Comparison of ENCODE assay signal across 31 mouse cellular contexts in genomic region chr7:79765991-79766390, GRCm38 (mm10). TPM values are rescaled to one million over a fixed set of nuclear protein-coding genes. Genes with fewer than 3 reads are reported as not detected.
DNase-seq lines count a peak whose midpoint lies in the region; ATAC-seq and TF ChIP-seq lines count a peak whose summit lies in the region.
"Had no signal": no experiment of that assay in that cellular context is flagged by ENCODE, and none has a peak within 500 bp of the region (broad histone marks: within the 10 kb centered on the region; RNA-seq: fewer than 3 reads in every experiment).

No protein-coding gene starts in this region.

- no peak for ATAC-seq in intestine, postnatal 0 days
- ATAC-seq in intestine, embryonic 16.5 days, result no peak
- no peak for ATAC-seq in lung, postnatal 0 days
- ATAC-seq: forebrain, embryonic 15.5 days; midbrain, embryonic 15.5 days had no signal

- no peaks in the 10 kb centered on the region for H3K27me3 ChIP-seq in intestine, postnatal 0 days (replicated peaks; ENCODE audit: control insufficient read depth, insufficient read depth, low read length)
- H3K27me3 ChIP-seq in intestine, embryonic 16.5 days (replicated peaks; ENCODE audit: control insufficient read depth, insufficient read depth, low read length), result no peaks in the 10 kb centered on the region
- H3K27me3 ChIP-seq in lung, postnatal 0 days (replicated peaks; ENCODE audit: insufficient read depth, low read length), result no peaks in the 10 kb centered on the region
- H3K27me3 ChIP-seq in heart, embryonic 10.5 days (ENCODE audit: insufficient read depth, poor library complexity, severe bottlenecking), result no peaks in the 10 kb centered on the region
- H3K27me3 ChIP-seq: embryonic facial prominence, embryonic 13.5 days; forebrain, embryonic 15.5 days; heart, embryonic 15.5 days; kidney, embryonic 15.5 days; limb, embryonic 15.5 days; midbrain, embryonic 15.5 days; neural tube, embryonic 13.5 days had no signal

- DNase-seq in lung, postnatal 0 days (ENCODE audit: low spot score), result no peak
- no peak for DNase-seq in lung, postnatal 14 days
- peak; percentile 16 for DNase-seq in A20 (ENCODE audit: low read depth, low spot score)
- DNase-seq in neural tube, embryonic 10.5 days (ENCODE audit: extremely low spot score, low spot score), result no peak
- no peak for DNase-seq in heart, embryonic 10.5 days (ENCODE audit: low spot score)
- DNase-seq: adrenal gland, postnatal 14 days; cerebellum, adult 11-12 months; cerebellum, postnatal 10 days; kidney, adult 11 months; kidney, postnatal 36 days; layer of hippocampus, postnatal 36 days; right cerebral cortex, postnatal 4 days; thymus, adult 2 months; thymus, postnatal 4 days had no signal

- no peaks in the 10 kb centered on the region for H3K36me3 ChIP-seq in intestine, postnatal 0 days (ENCODE audit: control insufficient read depth, insufficient read depth)
- H3K36me3 ChIP-seq in intestine, embryonic 16.5 days (ENCODE audit: control insufficient read depth, insufficient read depth, low read length), result no peaks in the 10 kb centered on the region
- H3K36me3 ChIP-seq in lung, postnatal 0 days (ENCODE audit: insufficient read depth, low read length), result no peaks in the 10 kb centered on the region
- H3K36me3 ChIP-seq in heart, embryonic 10.5 days, result no peaks in the 10 kb centered on the region
- H3K36me3 ChIP-seq: embryonic facial prominence, embryonic 13.5 days; forebrain, embryonic 10.5 days; forebrain, embryonic 15.5 days; heart, embryonic 15.5 days; kidney, embryonic 15.5 days; limb, embryonic 10.5 days; limb, embryonic 15.5 days; midbrain, embryonic 15.5 days; neural tube, embryonic 13.5 days had no signal

- 47% methylated on average over 1 of the region's 1 CpGs for WGBS in intestine, postnatal 0 days
- WGBS in intestine, embryonic 16.5 days, result 56% methylated on average over 1 of the region's 1 CpGs
- WGBS in lung, postnatal 0 days, result 38% methylated on average over 1 of the region's 1 CpGs
- 53% methylated on average over 1 of the region's 1 CpGs for WGBS in heart, embryonic 10.5 days

- H3K27ac ChIP-seq in intestine, postnatal 0 days (ENCODE audit: low read depth, low read length), result no peak overlapping the region
- no peak overlapping the region for H3K27ac ChIP-seq in intestine, embryonic 16.5 days (ENCODE audit: low read length)
- no peak overlapping the region for H3K27ac ChIP-seq in lung, postnatal 0 days (ENCODE audit: low read length)
- H3K27ac ChIP-seq in heart, embryonic 10.5 days, result no peak overlapping the region
- H3K27ac ChIP-seq: embryonic facial prominence, embryonic 13.5 days; forebrain, embryonic 10.5 days; forebrain, embryonic 15.5 days; heart, embryonic 15.5 days; kidney, embryonic 15.5 days; limb, embryonic 10.5 days; limb, embryonic 15.5 days; liver, embryonic 14.5 days; macrophage; midbrain, embryonic 15.5 days; neural tube, embryonic 13.5 days had no signal

- no peak overlapping the region for H3K4me2 ChIP-seq in intestine, postnatal 0 days (replicated peaks; ENCODE audit: low read depth)
- H3K4me2 ChIP-seq in intestine, embryonic 16.5 days (ENCODE audit: low read depth, low read length), result no peak overlapping the region
- no peak overlapping the region for H3K4me2 ChIP-seq in lung, postnatal 0 days (replicated peaks; ENCODE audit: low read depth, low read length)
- H3K4me2 ChIP-seq: embryonic facial prominence, embryonic 13.5 days; forebrain, embryonic 15.5 days; heart, embryonic 15.5 days; kidney, embryonic 15.5 days; limb, embryonic 15.5 days; midbrain, embryonic 15.5 days; neural tube, embryonic 13.5 days had no signal

- H3K4me3 ChIP-seq in intestine, postnatal 0 days (ENCODE audit: low read depth, low read length), result no peak overlapping the region
- H3K4me3 ChIP-seq in intestine, embryonic 16.5 days (ENCODE audit: low read length), result no peak overlapping the region
- H3K4me3 ChIP-seq in lung, postnatal 0 days (ENCODE audit: low read depth, low read length), result no peak overlapping the region
- H3K4me3 ChIP-seq in heart, embryonic 10.5 days, result no peak overlapping the region
- H3K4me3 ChIP-seq: embryonic facial prominence, embryonic 13.5 days; forebrain, embryonic 10.5 days; forebrain, embryonic 15.5 days; heart, embryonic 15.5 days; kidney, embryonic 15.5 days; limb, embryonic 10.5 days; limb, embryonic 15.5 days; midbrain, embryonic 15.5 days; myocyte; neural tube, embryonic 13.5 days had no signal

- H3K9ac ChIP-seq in intestine, postnatal 0 days (ENCODE audit: low read depth, low read length), result no peak overlapping the region
- no peak overlapping the region for H3K9ac ChIP-seq in intestine, embryonic 16.5 days (ENCODE audit: low read depth, low read length)
- no peak overlapping the region for H3K9ac ChIP-seq in lung, postnatal 0 days (replicated peaks; ENCODE audit: low read depth)
- H3K9ac ChIP-seq: embryonic facial prominence, embryonic 13.5 days; forebrain, embryonic 15.5 days; heart, embryonic 15.5 days; kidney, embryonic 15.5 days; limb, embryonic 15.5 days; liver, embryonic 14.5 days; midbrain, embryonic 15.5 days; neural tube, embryonic 13.5 days had no signal

- H3K4me1 ChIP-seq in intestine, postnatal 0 days (replicated peaks; ENCODE audit: control insufficient read depth, insufficient read depth, low read length), result no peaks in the 10 kb centered on the region
- no peaks in the 10 kb centered on the region for H3K4me1 ChIP-seq in intestine, embryonic 16.5 days (ENCODE audit: control insufficient read depth, insufficient read depth, low read length)
- no peaks in the 10 kb centered on the region for H3K4me1 ChIP-seq in lung, postnatal 0 days (ENCODE audit: insufficient read depth, low read depth, low read length)
- peaks cover 6% of the 10 kb centered on the region for H3K4me1 ChIP-seq in heart, embryonic 10.5 days
- H3K4me1 ChIP-seq: embryonic facial prominence, embryonic 13.5 days; forebrain, embryonic 10.5 days; forebrain, embryonic 15.5 days; kidney, embryonic 15.5 days; limb, embryonic 10.5 days; limb, embryonic 15.5 days; midbrain, embryonic 15.5 days; neural tube, embryonic 13.5 days had no signal

- no peak for TF ChIP-seq EP300 in lung, postnatal 0 days (IDR thresholded peaks at IDR 0.05)

- TF ChIP-seq CTCF in intestine, postnatal 0 days (IDR thresholded peaks at IDR 0.05; ENCODE audit: low read depth), result peak; percentile 32; the same call in 1 of the 2 replicates
- TF ChIP-seq CTCF in lung, postnatal 0 days (IDR thresholded peaks at IDR 0.05), result peak; percentile 31

- no peaks in the 10 kb centered on the region for H3K9me3 ChIP-seq in intestine, postnatal 0 days (ENCODE audit: control insufficient read depth)
- H3K9me3 ChIP-seq in intestine, embryonic 16.5 days (ENCODE audit: control insufficient read depth, low read length), result no peaks in the 10 kb centered on the region
- H3K9me3 ChIP-seq in lung, postnatal 0 days (ENCODE audit: low read length), result no peaks in the 10 kb centered on the region
- no peaks in the 10 kb centered on the region for H3K9me3 ChIP-seq in heart, embryonic 10.5 days
- H3K9me3 ChIP-seq: embryonic facial prominence, embryonic 13.5 days; forebrain, embryonic 10.5 days; forebrain, embryonic 15.5 days; heart, embryonic 15.5 days; kidney, embryonic 15.5 days; limb, embryonic 10.5 days; limb, embryonic 15.5 days; midbrain, embryonic 15.5 days; neural tube, embryonic 13.5 days had no signal

RNA-seq across cellular contexts. Expression of gene Wdr93, which starts 23.0 kb away (rescaled TPM):
- polyA plus RNA-seq in intestine, postnatal 0 days (2015; fragmentation: Nextera tagmentation; extraction: Ambion mirVana), result 0.05 TPM in 1 of 2 replicates, not detected in the other
- 0.15 and 0.24 TPM in 2 replicates for polyA plus RNA-seq in intestine, embryonic 16.5 days (2015; fragmentation: Nextera tagmentation; extraction: Ambion mirVana)
- 1.6 and 2.0 TPM in 2 replicates for polyA plus RNA-seq in lung, postnatal 0 days (2015; fragmentation: Nextera tagmentation; extraction: Ambion mirVana)
- polyA plus RNA-seq in heart, embryonic 10.5 days (2016; fragmentation: Nextera tagmentation; extraction: Ambion mirVana), result 4.7 and 10.0 TPM in 2 replicates
- polyA plus RNA-seq: limb, embryonic 15.5 days; spleen, adult 2 months had no signal

RNA-seq across cellular contexts. Expression of gene Pex11a, which starts 23.1 kb away (rescaled TPM):
- 22.6 and 23.3 TPM in 2 replicates for polyA plus RNA-seq in intestine, postnatal 0 days (2015; fragmentation: Nextera tagmentation; extraction: Ambion mirVana)
- polyA plus RNA-seq in intestine, embryonic 16.5 days (2015; fragmentation: Nextera tagmentation; extraction: Ambion mirVana), result 12.7 and 12.8 TPM in 2 replicates
- polyA plus RNA-seq in lung, postnatal 0 days (2015; fragmentation: Nextera tagmentation; extraction: Ambion mirVana), result 17.8 and 23.9 TPM in 2 replicates
- 5.7 and 8.8 TPM in 2 replicates for polyA plus RNA-seq in heart, embryonic 10.5 days (2016; fragmentation: Nextera tagmentation; extraction: Ambion mirVana)

RNA-seq across cellular contexts. Expression of gene Mesp1, which starts 27.6 kb away (rescaled TPM):
- polyA plus RNA-seq in intestine, postnatal 0 days (2015; fragmentation: Nextera tagmentation; extraction: Ambion mirVana), result 0.21 and 0.27 TPM in 2 replicates
- 0.28 TPM in 1 of 2 replicates, not detected in the other for polyA plus RNA-seq in intestine, embryonic 16.5 days (2015; fragmentation: Nextera tagmentation; extraction: Ambion mirVana)
- polyA plus RNA-seq in lung, postnatal 0 days (2015; fragmentation: Nextera tagmentation; extraction: Ambion mirVana), result 0.11 and 0.21 TPM in 2 replicates
- polyA plus RNA-seq in heart, embryonic 10.5 days (2016; fragmentation: Nextera tagmentation; extraction: Ambion mirVana), result 0.16 and 0.30 TPM in 2 replicates
- polyA plus RNA-seq: embryonic facial prominence, embryonic 13.5 days; forebrain, embryonic 10.5 days; forebrain, embryonic 15.5 days; heart, embryonic 15.5 days; hindbrain, embryonic 11.5 days; kidney, embryonic 15.5 days; limb, embryonic 10.5 days; lung, embryonic 16.5 days; macrophage; midbrain, embryonic 15.5 days; myocyte; neural tube, embryonic 13.5 days; spleen, adult 2 months had no signal

RNA-seq across cellular contexts. Expression of gene Plin1, which starts 33.3 kb away (rescaled TPM):
- not detected in 2 replicates for polyA plus RNA-seq in intestine, postnatal 0 days (2015; fragmentation: Nextera tagmentation; extraction: Ambion mirVana)
- polyA plus RNA-seq in intestine, embryonic 16.5 days (2015; fragmentation: Nextera tagmentation; extraction: Ambion mirVana), result not detected in 2 replicates
- polyA plus RNA-seq in lung, postnatal 0 days (2015; fragmentation: Nextera tagmentation; extraction: Ambion mirVana), result 0.45 and 0.60 TPM in 2 replicates
- polyA plus RNA-seq in heart, embryonic 10.5 days (2016; fragmentation: Nextera tagmentation; extraction: Ambion mirVana), result not detected in 2 replicates
- polyA plus RNA-seq: embryonic facial prominence, embryonic 13.5 days; forebrain, embryonic 10.5 days; forebrain, embryonic 15.5 days; heart, embryonic 15.5 days; hindbrain, embryonic 11.5 days; limb, embryonic 10.5 days; limb, embryonic 15.5 days; liver, embryonic 14.5 days; macrophage; myocyte; neural tube, embryonic 13.5 days had no signal

RNA-seq across cellular contexts. Expression of gene Mesp2, which starts 44.5 kb away (rescaled TPM):
- 1.7 and 1.9 TPM in 2 replicates for polyA plus RNA-seq in intestine, postnatal 0 days (2015; fragmentation: Nextera tagmentation; extraction: Ambion mirVana)
- 2.6 and 3.1 TPM in 2 replicates for polyA plus RNA-seq in intestine, embryonic 16.5 days (2015; fragmentation: Nextera tagmentation; extraction: Ambion mirVana)
- 0.92 and 0.99 TPM in 2 replicates for polyA plus RNA-seq in lung, postnatal 0 days (2015; fragmentation: Nextera tagmentation; extraction: Ambion mirVana)
- 0.21 and 0.48 TPM in 2 replicates for polyA plus RNA-seq in heart, embryonic 10.5 days (2016; fragmentation: Nextera tagmentation; extraction: Ambion mirVana)
- polyA plus RNA-seq: macrophage, myocyte had no signal
